Mouse (Mus musculus) adrenal gland, adult (tissue): ENCODE results near the gene Nfkbib.
A peak's percentile ranks its signal among the peaks of the same experiment; 100 is the strongest.

Experiments
- DNase-seq, 2 experiments: peaks; one replicate each; pipeline ENCODE4 v3.0.0; 2022 to 2023; ENCODE audit warnings: low spot score in 1 of 2; ENCODE audit not compliant: inconsistent age in 2 of 2

Gene Nfkbib

DNA sequence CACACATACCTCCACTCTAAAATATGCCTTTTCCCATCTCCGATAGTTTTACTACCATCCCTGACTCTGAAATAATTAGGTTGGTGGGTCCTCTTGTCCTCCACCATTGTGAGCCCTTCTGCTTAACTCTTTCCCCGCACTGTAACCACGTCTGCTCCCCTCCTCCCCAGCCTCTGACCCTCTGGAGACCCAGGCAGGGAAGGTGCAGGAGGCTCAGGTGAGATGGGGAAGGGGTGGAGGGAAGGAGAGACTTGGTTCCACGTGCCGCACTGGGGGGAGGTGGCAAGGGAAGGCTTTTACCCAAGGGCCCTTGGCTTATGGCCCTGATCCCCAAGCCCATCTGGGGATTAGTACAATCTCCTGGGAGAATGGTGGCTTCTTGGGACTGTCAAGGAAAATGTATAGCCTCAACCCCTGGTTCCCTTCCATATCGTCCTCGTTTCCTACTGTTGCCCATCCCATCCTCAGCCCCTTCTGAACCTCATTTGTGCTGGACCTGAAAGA, at the start of gene Nfkbib:
Gene Nfkbib (minus strand): TSS at position 51 of the 504 bp plus-strand sequence.
- peak in 1 of 2 experiments; percentile 43 for DNase-seq

DNA sequence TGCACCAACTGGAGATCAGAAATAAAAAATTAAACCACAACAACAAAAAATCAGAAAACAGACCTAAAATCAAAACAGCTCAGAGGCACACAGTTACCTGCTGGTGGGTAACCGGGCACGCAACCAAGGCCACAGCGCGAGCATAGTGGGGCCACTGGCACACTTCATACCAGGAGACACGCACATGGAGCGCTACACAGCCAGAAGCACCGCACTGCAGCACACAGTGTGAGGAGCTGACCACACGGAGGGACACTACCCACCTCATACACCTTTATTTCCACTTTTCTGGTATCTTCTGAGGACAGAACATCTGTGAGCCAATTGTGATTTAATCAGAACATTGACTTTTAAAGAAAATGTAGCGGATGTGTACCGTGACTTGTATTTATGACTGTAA, 49.6 kb upstream of the Nfkbib start:
- no peak for DNase-seq

DNA sequence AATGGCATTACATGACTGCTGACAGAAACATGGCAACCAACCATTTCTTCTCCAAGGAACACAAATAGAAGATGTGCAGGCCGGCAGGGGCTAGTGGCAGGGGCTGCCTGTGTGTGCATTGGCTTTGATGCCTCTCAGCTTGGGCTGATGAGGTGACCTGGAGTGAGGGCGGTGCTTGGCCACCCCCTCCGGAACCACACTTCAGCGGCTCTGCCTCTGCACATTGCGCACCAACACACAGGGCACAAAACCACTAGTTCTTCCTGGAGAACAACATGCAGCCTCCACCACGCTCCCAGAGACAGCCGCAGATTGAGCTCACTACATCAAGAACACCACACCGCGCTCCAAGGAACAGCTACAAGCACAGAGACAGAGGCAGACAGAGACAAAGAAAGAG, 48.9 kb upstream of the Nfkbib start:
- peak; percentile 25 to 47 for DNase-seq

DNA sequence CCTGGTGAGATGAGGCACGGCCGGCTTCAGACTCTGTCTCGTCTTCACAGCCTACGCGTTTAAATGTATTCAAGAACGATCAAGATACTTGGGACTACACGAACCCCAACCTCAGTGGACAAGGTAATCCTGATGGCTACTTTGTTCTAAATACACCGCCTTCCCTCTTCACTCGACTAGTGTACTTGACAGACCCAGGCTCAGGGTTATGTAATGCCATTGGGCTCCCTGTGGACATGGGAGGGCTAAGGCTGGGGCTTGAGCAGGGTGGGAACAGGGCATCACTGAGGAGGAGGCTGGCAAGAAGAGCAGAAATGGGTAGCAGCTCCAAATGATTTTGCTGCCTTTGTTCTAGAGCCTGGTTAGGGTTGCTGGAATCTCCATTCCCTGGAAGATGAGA, 47.9 kb upstream of the Nfkbib start:
- DNase-seq, result no peak

DNA sequence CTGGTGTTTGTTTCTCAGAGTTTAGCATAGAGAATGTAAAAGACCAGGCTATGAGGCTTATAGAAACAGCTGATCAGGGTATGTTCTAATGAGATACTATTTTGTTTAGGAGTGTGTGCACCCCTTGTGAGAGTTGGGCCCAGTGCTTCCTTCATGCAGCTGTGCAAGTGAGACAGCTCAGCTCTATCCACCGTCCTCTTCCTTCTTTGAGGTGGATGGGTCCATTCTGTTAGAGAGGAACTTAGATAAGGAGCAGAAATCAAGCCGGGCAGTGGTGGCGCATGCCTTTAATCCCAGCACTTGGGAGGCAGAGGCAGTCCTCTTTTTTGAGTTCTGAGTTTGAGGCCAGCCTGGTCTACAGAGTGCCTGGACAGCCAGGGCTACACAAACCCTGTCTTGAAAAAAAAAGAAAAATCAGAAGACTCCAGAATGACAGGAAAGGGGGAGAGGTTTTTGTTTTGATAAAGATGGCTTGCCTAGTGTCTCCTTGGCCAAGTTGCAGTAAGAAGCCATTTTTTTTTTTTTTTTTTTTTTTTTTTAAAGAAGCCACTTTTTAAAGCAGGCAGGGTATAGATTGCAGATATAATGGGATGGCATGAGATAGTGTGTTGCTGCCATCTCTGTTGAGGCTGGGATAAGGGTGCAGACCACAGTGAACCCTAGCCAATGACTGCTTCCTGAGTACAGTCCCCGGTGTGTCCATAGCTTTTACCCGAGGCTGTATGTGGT, 47.2 kb upstream of the Nfkbib start:
- DNase-seq, result no peak

DNA sequence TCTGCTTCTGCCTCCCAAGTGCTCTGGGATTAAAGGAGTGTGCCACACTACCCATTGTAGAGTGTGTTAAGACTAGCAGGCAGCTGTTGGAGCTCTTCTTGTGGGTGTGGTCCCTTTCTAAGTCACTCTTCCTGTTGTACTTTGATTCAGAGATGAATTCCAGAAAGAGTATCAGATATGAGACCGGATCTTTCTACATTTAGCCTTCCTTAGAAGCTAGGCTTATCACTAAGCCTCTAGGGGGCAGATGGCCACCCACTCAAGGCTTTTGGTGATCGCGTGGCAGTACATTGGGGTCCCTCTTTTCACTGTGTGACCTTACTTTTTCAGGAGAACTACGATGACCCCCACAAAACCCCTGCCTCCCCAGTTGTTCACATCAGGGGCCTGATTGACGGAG, 45.6 kb upstream of the Nfkbib start:
- DNase-seq, result peak; percentile 15 to 60

DNA sequence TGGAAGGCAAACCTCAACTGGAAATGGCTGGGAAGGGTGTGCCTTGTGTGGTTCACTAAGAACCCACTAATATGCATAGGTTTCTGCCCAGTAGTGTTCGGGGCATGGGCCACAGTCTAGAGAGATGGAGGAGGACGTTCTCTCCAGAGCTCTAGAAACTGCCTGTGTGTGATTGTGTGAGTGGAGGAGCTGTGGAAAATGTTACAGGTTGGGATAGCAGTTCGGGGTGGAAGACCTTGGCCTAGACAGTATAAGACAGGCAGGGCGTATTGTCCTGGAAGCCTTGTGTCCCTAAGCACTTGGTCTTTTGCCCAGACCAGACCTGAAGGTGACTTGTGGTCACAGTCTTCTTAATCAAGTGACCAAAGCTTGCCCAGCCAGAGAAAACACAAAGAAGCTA, 45.1 kb upstream of the Nfkbib start:
- DNase-seq, result peak; percentile 51 to 76

DNA sequence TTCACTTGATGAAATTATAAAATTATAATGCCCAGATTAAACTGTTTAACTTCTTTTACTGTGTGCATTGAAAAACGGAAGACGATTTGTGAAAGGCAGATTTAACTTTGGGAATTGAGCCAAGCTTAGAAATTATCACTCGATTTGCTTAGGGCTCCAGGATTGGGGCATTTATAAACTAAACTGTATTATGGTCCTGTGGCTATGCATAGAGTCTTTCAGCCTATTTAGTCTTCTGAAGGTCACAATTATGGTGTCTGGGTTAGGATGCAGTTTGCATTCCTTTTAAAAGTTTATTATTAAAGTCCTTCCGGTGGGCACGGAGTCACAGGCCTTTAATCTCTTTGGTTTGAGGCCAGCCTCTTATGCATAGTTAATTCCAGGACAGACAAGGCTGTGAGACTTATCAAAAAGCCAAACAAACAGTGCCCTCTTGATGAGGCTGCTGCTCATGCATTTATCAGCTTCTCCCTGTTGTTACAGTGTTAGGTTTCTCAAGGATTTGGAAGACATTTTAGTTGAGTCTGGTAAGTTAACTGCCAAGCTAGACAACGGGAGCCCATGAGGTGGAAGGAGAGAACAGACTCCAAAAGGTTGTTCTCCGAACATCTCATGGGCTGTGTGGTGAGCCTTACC, 44.4 kb upstream of the Nfkbib start:
- peak; percentile 15 to 67 for DNase-seq

DNA sequence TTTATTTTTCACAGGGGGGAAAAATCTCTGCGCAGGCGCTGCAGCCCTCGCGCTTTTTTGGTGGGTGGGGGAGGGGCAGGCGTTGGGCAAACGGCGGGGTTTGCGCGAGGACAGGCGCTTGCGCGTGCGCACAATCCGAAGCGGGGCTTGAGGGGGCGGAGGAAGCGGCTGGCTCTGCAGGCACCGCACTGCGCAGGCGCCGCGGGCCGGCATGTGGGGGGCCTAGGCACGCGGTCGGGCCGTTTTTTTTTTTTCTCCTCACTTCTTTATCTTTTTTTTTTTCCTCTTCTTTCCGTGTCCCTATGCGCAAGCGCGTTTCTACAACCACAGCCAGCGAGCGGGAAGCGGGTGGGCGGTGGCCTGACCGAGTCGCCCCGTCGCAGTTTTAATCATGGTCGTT, 43.9 kb upstream of the Nfkbib start:
- peak; percentile 95 to 97 for DNase-seq

DNA sequence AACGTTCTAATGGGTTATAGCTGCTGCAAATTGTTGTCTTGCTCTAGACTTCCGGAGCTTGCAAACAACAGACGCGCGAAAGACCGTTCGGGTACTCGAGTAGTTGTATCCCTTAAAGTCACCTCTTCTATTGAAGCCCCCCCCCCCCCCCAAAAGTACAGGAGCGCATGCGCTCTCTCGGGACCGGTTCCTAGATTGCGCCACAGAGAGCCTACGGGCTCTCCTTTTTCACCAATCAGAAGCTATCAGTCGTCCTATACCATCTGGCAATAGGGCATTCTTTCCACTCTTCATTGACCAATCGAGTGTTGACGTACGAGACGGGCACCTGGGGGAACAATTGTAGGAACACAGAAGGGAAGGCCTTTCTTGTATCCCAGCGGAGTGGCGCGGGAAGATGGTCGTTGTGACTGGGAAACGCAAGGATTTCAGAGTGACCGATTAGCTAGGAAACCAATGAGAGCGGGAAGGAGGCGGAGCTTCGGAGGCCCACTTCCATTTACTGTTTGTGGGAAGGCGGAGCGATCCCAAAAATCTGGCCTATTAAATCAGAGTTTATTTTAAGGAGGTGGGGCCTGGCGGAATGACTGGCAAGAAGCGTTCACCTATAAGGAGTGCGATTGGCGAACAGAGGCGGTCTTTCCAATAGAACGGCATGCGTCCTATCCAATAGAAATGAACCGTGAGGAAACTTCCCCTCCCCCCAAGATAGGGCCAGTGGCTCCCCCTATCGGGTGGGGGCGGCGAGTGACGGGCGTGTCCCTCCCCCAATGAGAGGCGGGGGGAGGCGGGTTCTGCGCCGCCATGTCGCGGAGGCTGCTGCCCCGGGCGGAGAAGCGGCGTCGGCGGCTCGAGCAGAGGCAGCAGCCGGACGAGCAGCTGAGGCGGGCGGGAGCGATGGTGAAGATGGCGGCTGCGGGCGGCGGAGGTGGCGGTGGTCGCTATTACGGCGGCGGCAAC, 43.1 kb upstream of the Nfkbib start:
- DNase-seq, result peak; percentile 98 to 100

DNA sequence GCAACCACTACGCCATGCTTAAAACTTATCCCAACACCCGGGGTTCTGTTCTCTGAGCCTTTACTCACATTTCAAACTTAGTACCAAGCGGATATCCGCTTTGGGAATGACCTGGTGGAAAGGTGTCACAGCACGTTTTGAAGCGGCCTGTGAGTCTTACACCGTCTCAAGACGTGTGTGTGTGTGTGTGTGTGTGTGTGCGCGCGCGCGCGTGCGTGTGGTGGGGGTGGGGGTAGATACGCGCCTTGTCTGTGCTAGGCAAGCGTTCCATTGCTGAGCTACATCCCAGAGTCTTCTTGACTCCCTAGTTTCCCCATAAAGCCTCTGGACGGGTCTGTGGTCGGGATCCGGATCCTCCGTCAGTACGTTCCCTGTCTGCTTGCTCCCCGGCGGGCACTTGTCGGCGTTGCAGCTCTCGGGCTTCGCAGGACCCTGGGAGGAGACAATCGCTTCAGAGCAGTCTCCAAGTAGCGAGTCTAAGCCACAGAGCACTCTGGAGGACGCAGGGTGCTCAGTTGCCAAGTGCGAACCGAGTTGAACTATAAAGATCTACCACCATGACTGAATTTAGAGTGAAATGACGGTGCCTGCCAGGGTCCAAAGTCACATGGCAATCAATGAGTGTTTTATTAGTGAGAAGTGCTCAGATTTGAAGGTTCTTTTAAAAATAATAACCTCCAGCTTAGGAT, 42.2 kb upstream of the Nfkbib start:
- peak; percentile 75 to 93 for DNase-seq

DNA sequence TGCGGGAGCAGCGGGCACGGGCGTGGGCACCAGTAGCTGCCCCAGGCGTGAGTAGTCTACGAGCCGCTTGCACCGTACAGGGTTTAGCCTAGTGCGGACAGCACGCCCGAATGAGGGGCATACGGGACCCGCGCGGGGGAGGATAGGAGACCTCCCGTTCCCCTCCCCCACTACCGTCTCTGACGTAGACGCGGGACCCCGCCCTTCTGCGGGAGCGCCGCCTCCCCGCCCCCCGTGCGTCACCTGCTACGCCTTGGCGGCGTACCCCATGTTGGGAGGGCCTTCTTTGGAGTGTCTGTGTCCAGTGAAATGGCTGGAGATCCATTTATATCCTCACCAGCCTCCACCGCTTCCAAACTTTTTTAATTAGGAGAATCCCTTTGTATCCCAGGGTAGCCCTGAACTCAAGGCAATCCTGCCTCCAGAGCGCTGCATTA, 41.7 kb upstream of the Nfkbib start:
- DNase-seq, result peak; percentile 97 to 99

DNA sequence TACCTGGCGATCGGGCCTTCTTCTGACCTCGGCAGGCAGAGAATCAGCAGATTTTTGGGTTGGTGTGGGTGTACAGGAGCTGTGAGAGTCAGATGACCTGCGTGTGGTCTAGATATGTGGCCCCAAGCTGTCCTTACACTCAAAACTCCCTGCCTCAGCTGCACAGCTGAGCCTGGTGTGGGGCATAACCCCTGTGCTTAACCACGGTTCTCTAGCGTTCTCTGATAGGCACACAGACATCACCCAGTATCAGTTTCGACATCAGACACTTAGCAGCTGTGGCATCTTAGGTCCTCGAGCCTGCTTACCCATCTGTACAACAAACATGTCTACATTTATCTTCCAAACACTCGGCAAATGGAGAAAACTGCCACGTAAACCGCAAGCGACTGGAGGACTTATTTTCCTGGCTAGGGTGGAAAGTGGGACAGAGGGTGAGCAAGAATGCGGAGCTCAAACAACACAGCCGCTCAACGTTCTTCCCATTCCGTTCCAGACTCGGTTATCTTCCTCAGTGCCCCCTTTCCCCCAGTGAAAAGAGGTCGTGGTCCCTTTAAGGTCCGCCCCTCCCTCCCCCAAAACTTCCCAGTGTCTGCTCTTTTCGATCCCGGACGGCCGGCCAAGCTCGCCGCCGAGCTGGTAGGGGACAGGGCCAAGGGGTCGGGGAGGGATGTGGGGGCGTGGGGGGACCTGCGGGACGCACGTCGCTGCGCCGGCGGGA, 41.1 kb upstream of the Nfkbib start, which contains the start of gene Hnrnpl:
Gene Hnrnpl (plus strand): TSS at position 321 of the 721 bp plus-strand sequence.
- peak; percentile 56 to 93 for DNase-seq

DNA sequence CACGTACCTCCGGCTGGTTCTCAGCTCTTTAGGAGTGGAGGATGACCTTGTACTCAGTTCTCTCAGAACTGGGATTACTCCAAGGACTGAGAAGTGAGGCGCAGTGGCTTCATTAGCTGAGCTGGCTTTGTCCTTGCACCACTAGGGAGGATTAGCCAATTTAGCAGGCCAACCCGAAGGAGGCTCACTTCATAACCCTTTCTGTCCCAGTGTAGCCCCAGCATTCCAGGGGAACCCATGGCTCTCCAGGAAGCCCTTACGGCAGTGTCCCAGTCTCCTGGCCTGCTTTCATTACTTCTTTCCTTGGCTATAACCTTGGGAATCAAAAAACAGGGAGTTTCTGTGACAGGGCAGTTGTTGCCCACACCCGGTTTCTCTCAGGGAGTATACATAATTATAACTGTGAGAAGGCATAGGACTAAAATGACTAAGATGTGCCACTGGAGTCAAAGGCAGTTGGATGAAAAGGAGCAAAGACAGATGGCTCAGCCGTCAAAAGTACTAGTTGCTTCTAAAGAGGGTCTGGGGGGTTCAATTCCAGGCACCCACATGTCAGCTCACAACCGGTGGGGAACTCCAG, 40.4 kb upstream of the Nfkbib start:
- peak; percentile 76 to 95 for DNase-seq

DNA sequence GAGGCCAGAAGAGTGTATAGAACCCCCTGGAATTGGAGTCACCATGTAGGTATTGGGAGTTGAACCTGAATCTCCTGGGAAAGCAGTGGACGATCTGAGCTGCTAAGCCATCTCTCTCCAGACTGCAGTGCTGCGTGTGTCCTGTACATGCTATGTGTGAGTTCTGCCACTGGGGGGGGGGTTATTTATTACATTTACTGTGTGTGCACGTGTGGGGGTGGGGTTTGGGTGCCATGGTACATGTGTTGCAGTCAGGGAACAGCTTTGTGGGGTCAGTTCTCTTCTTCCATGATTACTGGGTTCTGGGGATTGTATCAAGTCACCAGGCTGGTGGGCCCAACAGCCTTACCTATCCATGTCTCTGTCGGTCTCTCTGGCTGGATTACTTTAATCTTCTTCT, 39.6 kb upstream of the Nfkbib start:
- peak; percentile 18 to 55 for DNase-seq

DNA sequence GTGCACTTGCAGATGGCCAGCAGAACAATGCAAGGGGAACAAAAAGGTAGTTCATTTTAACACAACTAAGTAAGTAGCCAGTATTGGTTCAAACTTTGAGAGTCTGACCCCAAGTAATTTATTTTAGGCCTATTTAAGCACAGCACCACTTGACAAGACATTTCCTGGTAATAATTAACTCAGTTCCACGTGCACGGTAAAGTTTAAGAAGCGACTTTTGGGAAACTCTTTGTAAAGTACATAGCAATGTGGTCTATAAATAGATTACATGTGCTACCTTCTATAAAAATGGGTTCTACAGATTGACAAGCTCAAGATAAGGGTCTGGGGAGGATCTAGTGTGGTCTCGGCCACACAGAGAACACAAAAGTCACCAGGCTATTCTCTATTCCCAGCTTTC, 36.4 kb upstream of the Nfkbib start:
- no peak for DNase-seq

DNA sequence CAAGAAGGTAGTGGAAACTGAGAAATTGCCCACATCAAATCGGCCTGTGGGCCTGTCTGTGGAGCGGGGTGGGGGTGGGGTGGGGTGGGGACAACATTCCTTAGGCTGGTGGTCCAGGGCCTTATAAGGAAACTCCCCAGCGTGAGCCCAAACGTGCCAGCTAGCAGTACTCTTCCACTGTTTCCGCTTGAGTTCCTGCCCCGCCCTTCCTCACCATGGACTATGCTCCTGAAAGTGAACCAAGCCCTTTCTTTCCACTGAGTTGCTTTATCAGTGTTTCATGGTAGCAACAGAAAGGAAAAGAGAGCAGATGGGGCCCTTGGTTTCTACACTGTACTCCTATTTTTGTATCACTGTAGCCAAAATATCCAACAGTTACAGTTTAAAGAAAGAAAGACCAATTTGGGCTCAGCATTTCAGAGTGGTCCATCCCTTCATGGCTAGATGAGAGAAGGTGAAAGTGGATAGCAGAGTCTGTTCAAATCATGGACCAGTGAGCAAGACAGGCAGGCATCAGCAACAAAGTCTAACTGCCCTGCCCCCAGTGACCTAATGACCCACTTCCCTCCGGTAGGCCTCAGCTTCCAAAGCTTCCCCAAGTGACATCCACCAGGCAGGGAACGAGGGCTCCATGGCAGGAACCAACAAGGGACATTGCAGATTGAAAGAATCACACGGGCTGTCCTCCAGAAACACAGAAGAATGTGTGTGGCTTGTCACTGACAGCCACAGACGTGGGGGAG, 35.7 kb upstream of the Nfkbib start:
- peak in 1 of 2 experiments; percentile 47 for DNase-seq

DNA sequence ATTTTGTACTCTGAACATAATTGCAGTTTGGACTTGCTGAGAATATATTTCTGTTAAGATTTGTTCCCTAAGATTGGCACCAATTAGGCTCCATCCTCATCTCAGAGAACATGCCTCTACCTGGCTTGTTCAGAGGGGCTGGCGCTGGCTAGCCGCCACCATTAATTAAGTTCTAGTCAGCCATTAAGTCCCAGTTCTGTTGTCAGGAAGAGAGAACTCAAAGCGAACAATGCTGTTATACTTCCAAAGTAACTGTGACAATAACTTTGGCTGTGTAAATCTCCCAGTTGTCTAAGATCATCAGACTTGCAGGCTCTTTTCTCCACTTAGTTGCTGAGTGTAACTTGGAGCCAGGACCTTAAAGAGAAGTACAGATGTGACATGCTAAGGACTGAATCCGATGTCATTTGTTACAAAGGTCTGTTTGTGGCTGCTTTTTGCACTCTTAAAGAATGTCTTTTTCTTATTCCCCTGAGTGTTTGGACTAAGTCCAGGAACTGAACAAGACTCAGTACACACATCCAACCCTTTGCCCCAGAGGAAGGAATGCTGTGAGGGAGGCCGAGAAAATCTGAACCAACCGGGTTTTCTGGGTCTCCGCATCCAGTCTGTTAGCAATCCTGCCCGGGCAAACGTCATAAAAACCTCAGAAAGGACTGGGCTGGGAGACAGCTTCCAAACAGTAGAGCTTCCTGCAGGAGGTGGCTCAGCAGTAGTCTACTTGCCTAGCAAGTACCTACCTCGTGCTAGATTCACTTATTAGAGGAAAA, 34.8 kb upstream of the Nfkbib start:
- DNase-seq, result peak in 1 of 2 experiments; percentile 61
